Mouse (Mus musculus): ENCODE measurements at regions not wholly inside any gene's neighbourhood (a gene's known extent, or its start where the extent isn't known, plus 50 kb on each side); places are given as distances from the start of the nearest gene placed in this dataset.
"Not testable (repeated sequence)": the region's sequence is repeated elsewhere in the genome, so short reads cannot be mapped to it uniquely, and the experiment has no call there.

DNA sequence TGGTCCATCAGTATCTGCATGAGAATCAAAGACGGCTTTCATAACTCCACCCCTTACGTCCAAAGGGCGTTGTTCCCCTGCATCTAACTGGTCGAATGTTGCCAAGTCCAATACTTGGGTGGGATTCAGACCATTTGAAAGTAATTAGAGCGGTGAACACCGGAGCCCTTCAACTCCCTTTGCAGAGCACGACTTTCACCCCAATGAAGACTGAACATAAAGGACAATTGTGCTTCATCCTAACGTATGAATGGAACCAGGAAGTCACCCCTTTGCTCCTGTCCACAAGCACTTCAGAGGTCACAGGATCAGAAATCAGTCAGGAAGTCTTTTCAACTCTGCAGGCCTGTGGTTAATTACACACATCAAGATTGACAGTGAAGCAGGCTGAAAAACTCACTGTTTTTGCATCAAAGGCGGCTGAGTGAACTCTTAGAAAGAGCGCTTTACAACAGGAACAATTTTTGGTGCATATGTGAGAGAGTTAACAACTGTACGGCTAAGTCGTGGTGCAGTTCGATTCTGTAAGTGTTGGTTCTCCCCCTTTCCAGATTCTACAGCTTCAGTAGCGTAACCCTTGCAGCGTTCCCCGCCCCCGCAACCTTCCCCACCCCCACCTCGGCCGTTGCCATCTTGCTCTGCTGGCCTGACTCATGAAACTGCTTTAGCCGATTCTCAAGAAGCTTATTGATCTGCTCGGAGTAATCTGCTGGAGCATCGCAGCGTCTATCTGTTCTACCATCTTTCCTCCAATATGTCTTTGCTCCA is 203.1 kb downstream of the Wdr20rt start:
- Histone ChIP-seq H3K36me3 (no peaks in the 10 kb centered on the region), H3K4me3 (no peak overlapping the region)
- WGBS, result 61% methylated on average over 23 of the region's 23 CpGs

GRCm38 (mm10) chr12:65450845-65451244 is 225.5 kb downstream of the Wdr20rt start:
- H3K27me3 ChIP-seq (ENCODE audit: insufficient read depth, poor library complexity, severe bottlenecking), result no peaks in the 10 kb centered on the region
- no peak overlapping the region for H3K4me3 ChIP-seq
- H3K4me1 ChIP-seq, result no peaks in the 10 kb centered on the region
- no peaks in the 10 kb centered on the region for H3K9me3 ChIP-seq
- no peak for DNase-seq (ENCODE audit: low spot score)
- H3K36me3 ChIP-seq, result no peaks in the 10 kb centered on the region
- WGBS, result 71% methylated on average over 4 of the region's 4 CpGs
- H3K27ac ChIP-seq, result no peak overlapping the region

More for the DNA sequence above, 203.1 kb downstream of the Wdr20rt start:
- Histone ChIP-seq H3K4me1 (no peaks in the 10 kb centered on the region), H3K9me3 (no peaks in the 10 kb centered on the region), H3K27me3 (ENCODE audit: insufficient read depth, poor library complexity, severe bottlenecking) (no peaks in the 10 kb centered on the region), H3K27ac (no peak overlapping the region)
- DNase-seq (ENCODE audit: low spot score), result no peak

- H3K9me3 ChIP-seq, result no peaks in the 10 kb centered on the region
- no peak overlapping the region for H3K4me3 ChIP-seq
- no peak overlapping the region for H3K27ac ChIP-seq
- H3K27me3 ChIP-seq (ENCODE audit: insufficient read depth, poor library complexity, severe bottlenecking), result no peaks in the 10 kb centered on the region
- no peaks in the 10 kb centered on the region for H3K4me1 ChIP-seq
- H3K36me3 ChIP-seq, result no peaks in the 10 kb centered on the region
- no peak for DNase-seq (ENCODE audit: low spot score)
- 82% methylated on average over 3 of the region's 3 CpGs for WGBS
Observed at GRCm38 (mm10) chr12:65455683-65456082, 230.4 kb downstream of the Wdr20rt start.

GRCm38 (mm10) chr12:65456956-65457355 is 231.6 kb downstream of the Wdr20rt start:
- H3K4me1 ChIP-seq, result no peaks in the 10 kb centered on the region
- DNase-seq (ENCODE audit: low spot score), result no peak
- no peaks in the 10 kb centered on the region for H3K36me3 ChIP-seq
- H3K27me3 ChIP-seq (ENCODE audit: insufficient read depth, poor library complexity, severe bottlenecking), result no peaks in the 10 kb centered on the region
- no peak overlapping the region for H3K27ac ChIP-seq
- no peak overlapping the region for H3K4me3 ChIP-seq
- no peaks in the 10 kb centered on the region for H3K9me3 ChIP-seq
- 73% methylated on average over 3 of the region's 3 CpGs for WGBS

DNA sequence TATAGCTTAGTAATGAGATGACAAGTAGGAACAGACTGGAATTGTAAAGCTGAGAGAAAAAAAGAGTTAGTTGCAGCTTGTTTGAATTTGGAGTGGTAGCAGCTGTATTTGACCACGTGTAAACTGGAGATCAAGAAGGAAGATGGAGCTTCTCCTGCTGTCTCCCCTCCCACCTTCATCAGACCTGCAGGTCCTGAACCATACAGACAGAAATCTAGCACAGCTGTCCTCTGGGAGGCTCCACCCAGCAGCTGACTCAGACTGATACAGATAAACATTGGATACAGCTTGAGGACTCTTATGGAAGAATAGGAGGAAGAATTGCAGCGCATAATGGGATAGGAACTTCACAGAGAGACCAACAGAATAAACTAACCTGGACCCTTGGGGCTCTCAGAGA is 238.9 kb downstream of the Wdr20rt start:
- H3K27ac ChIP-seq, result no peak overlapping the region
- H3K4me1 ChIP-seq, result no peaks in the 10 kb centered on the region
- H3K4me3 ChIP-seq, result no peak overlapping the region
- no peaks in the 10 kb centered on the region for H3K36me3 ChIP-seq
- no peak for DNase-seq (ENCODE audit: low spot score)
- H3K9me3 ChIP-seq, result no peaks in the 10 kb centered on the region
- 58% methylated on average over 2 of the region's 2 CpGs for WGBS
- H3K27me3 ChIP-seq (ENCODE audit: insufficient read depth, poor library complexity, severe bottlenecking), result no peaks in the 10 kb centered on the region

GRCm38 (mm10) chr12:65478674-65479073 is 253.4 kb downstream of the Wdr20rt start:
- 41% methylated on average over 9 of the region's 9 CpGs for WGBS

GRCm38 (mm10) chr12:65480829-65481228 is 255.5 kb downstream of the Wdr20rt start:
- Histone ChIP-seq H3K36me3 (no peaks in the 10 kb centered on the region), H3K9me3 (no peaks in the 10 kb centered on the region), H3K27ac (no peak overlapping the region), H3K4me3 (no peak overlapping the region), H3K27me3 (ENCODE audit: insufficient read depth, poor library complexity, severe bottlenecking) (no peaks in the 10 kb centered on the region), H3K4me1 (no peaks in the 10 kb centered on the region)
- 71% methylated on average over 4 of the region's 4 CpGs for WGBS
- no peak for DNase-seq (ENCODE audit: low spot score)

More at GRCm38 (mm10) chr12:65478674-65479073, 253.4 kb downstream of the Wdr20rt start:
- not testable (repeated sequence) for DNase-seq (ENCODE audit: low spot score); H3K4me3 ChIP-seq; H3K4me1 ChIP-seq; H3K27me3 ChIP-seq (ENCODE audit: insufficient read depth, poor library complexity, severe bottlenecking); H3K27ac ChIP-seq; H3K36me3 ChIP-seq; H3K9me3 ChIP-seq

GRCm38 (mm10) chr12:65491092-65491491 is 265.8 kb downstream of the Wdr20rt start:
- Histone ChIP-seq H3K4me3 (no peak overlapping the region), H3K4me1 (no peaks in the 10 kb centered on the region)
- 77% methylated on average over 2 of the region's 2 CpGs for whole genome bisulfite sequencing

GRCm38 (mm10) chr12:65494388-65495030 is 269.2 kb downstream of the Wdr20rt start:
- H3K27ac ChIP-seq, result no peak overlapping the region
- H3K4me3 ChIP-seq, result no peak overlapping the region
- DNase-seq (ENCODE audit: low spot score), result no peak
- no peaks in the 10 kb centered on the region for H3K36me3 ChIP-seq
- 83% methylated on average over 5 of the region's 5 CpGs for WGBS
- no peaks in the 10 kb centered on the region; the same call in 1 of the 2 replicates for H3K9me3 ChIP-seq
- no peaks in the 10 kb centered on the region for H3K27me3 ChIP-seq (ENCODE audit: insufficient read depth, poor library complexity, severe bottlenecking)
- no peaks in the 10 kb centered on the region for H3K4me1 ChIP-seq

More at GRCm38 (mm10) chr12:65491092-65491491, 265.8 kb downstream of the Wdr20rt start:
- no peaks in the 10 kb centered on the region for H3K27me3 ChIP-seq (ENCODE audit: insufficient read depth, poor library complexity, severe bottlenecking)
- no peak overlapping the region for H3K27ac ChIP-seq
- H3K9me3 ChIP-seq, result no peaks in the 10 kb centered on the region; the same call in 1 of the 2 replicates
- no peak for DNase-seq (ENCODE audit: low spot score)
- no peaks in the 10 kb centered on the region for H3K36me3 ChIP-seq

- Histone ChIP-seq H3K4me1 (no peaks in the 10 kb centered on the region), H3K27me3 (ENCODE audit: insufficient read depth, poor library complexity, severe bottlenecking) (no peaks in the 10 kb centered on the region), H3K9me3 (no peaks in the 10 kb centered on the region; the same call in 1 of the 2 replicates), H3K36me3 (no peaks in the 10 kb centered on the region), H3K27ac (no peak overlapping the region), H3K4me3 (no peak overlapping the region)
- 70% methylated on average over 6 of the region's 6 CpGs for WGBS
- no peak for DNase-seq (ENCODE audit: low spot score)
Observed at GRCm38 (mm10) chr12:65496613-65497012, 271.3 kb downstream of the Wdr20rt start.

- Histone ChIP-seq H3K27me3 (ENCODE audit: insufficient read depth, poor library complexity, severe bottlenecking) (no peaks in the 10 kb centered on the region), H3K4me3 (no peak overlapping the region), H3K36me3 (no peaks in the 10 kb centered on the region), H3K27ac (no peak overlapping the region), H3K9me3 (no peaks in the 10 kb centered on the region; the same call in 1 of the 2 replicates), H3K4me1 (no peaks in the 10 kb centered on the region)
- 70% methylated on average over 6 of the region's 6 CpGs for WGBS
- no peak for DNase-seq (ENCODE audit: low spot score)
Observed at GRCm38 (mm10) chr12:65497602-65498001, 272.3 kb downstream of the Wdr20rt start.

DNA sequence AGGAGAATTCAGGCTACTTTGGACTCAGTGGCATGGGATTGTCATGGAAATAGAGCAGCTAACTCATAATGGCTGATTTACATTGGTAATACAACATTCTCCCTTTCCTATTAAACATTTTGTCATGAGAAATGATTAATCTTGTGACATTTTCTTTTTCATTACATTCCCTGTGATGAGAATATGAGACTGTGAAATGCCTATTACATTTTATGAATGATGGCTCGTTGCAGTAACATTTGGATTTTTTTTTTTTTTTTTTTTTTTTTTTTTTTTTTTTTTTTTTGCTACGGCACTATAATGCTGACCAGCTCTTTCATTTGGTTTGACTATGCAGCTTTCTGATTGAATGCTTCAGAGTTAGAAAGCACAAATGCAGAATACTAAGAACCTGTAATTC is 276.1 kb downstream of the Wdr20rt start:
- no peaks in the 10 kb centered on the region for H3K9me3 ChIP-seq
- 83% methylated on average over 2 of the region's 2 CpGs for WGBS
- no peak for DNase-seq (ENCODE audit: low spot score)
- H3K4me1 ChIP-seq, result no peaks in the 10 kb centered on the region
- H3K36me3 ChIP-seq, result no peaks in the 10 kb centered on the region
- no peaks in the 10 kb centered on the region for H3K27me3 ChIP-seq (ENCODE audit: insufficient read depth, poor library complexity, severe bottlenecking)
- H3K4me3 ChIP-seq, result no peak overlapping the region
- H3K27ac ChIP-seq, result no peak overlapping the region

GRCm38 (mm10) chr12:65502045-65502444 is 276.7 kb downstream of the Wdr20rt start:
- no peaks in the 10 kb centered on the region for H3K27me3 ChIP-seq (ENCODE audit: insufficient read depth, poor library complexity, severe bottlenecking)

More at GRCm38 (mm10) chr12:65502045-65502444, 276.7 kb downstream of the Wdr20rt start:
- 15% methylated on average over 1 of the region's 1 CpGs for WGBS
- Histone ChIP-seq H3K4me1 (no peaks in the 10 kb centered on the region), H3K4me3 (no peak overlapping the region), H3K27ac (no peak overlapping the region), H3K9me3 (no peaks in the 10 kb centered on the region), H3K36me3 (no peaks in the 10 kb centered on the region)
- DNase-seq (ENCODE audit: low spot score), result no peak

Measured in heart, embryonic 10.5 days (tissue).